Mouse (Mus musculus) frontal cortex, postnatal 14 days (tissue): ENCODE data around the gene Olfr432.
"Not testable (repeated sequence)": the region's sequence is repeated elsewhere in the genome, so short reads cannot be mapped to it uniquely, and the experiment has no call there.

Experiments used
- DNase-seq, 2 experiments: peaks; one replicate each; pipeline ENCODE4 v3.0.0; 2022; ENCODE audit warnings: low spot score in 2 of 2

Gene Olfr432

GRCm38 (mm10) chr1:174048893-174049292, at the start of gene Olfr432:
Olfr432 (plus strand) TSS chr1:174049205.
- DNase-seq, result no peak

GRCm38 (mm10) chr1:174004352-174005109, 44.5 kb upstream of the Olfr432 start:
- not testable (repeated sequence) for DNase-seq

- not testable (repeated sequence) for DNase-seq
Measured at GRCm38 (mm10) chr1:174007050-174007449, 42.0 kb upstream of the Olfr432 start.

GRCm38 (mm10) chr1:174031698-174032097, 17.3 kb upstream of the Olfr432 start, which contains the start of gene Ifi205:
Ifi205 (minus strand) TSS chr1:174031810.
- DNase-seq, result no peak

- DNase-seq, result no peak
Measured at GRCm38 (mm10) chr1:174035841-174036240, 13.2 kb upstream of the Olfr432 start.

- no peak for DNase-seq
Measured at GRCm38 (mm10) chr1:174038480-174038879, 10.5 kb upstream of the Olfr432 start.

GRCm38 (mm10) chr1:174040523-174041177, 8.4 kb upstream of the Olfr432 start, which contains the start of gene Olfr433:
Olfr433 (plus strand) TSS chr1:174040705.
- no peak for DNase-seq

GRCm38 (mm10) chr1:174042091-174042884, 6.7 kb upstream of the Olfr432 start:
- DNase-seq, result not testable (repeated sequence)

GRCm38 (mm10) chr1:174044431-174044830, 4.6 kb upstream of the Olfr432 start:
- DNase-seq, result no peak

GRCm38 (mm10) chr1:174048227-174048626, 778 bp upstream of the Olfr432 start:
- not testable (repeated sequence) for DNase-seq

GRCm38 (mm10) chr1:174049357-174049756, 352 bp downstream of the Olfr432 start:
- not testable (repeated sequence) for DNase-seq

GRCm38 (mm10) chr1:174050532-174050931, 1.5 kb downstream of the Olfr432 start:
- DNase-seq, result no peak

- DNase-seq, result no peak
Measured at GRCm38 (mm10) chr1:174051515-174051914, 2.5 kb downstream of the Olfr432 start.

- DNase-seq, result no peak
Measured at GRCm38 (mm10) chr1:174051931-174052536, 3.0 kb downstream of the Olfr432 start.

GRCm38 (mm10) chr1:174052981-174053380, 4.0 kb downstream of the Olfr432 start:
- DNase-seq, result no peak

- no peak for DNase-seq
Measured at GRCm38 (mm10) chr1:174055248-174055647, 6.2 kb downstream of the Olfr432 start.

- no peak for DNase-seq
Measured at GRCm38 (mm10) chr1:174066305-174066704, 17.3 kb downstream of the Olfr432 start, which contains the start of gene Olfr430. Olfr430 (plus strand) TSS chr1:174066605.

GRCm38 (mm10) chr1:174084031-174084430, 35.0 kb downstream of the Olfr432 start, which contains the start of gene Olfr429:
Olfr429 (plus strand) TSS chr1:174084331.
- no peak for DNase-seq

- no peak for DNase-seq
Measured at GRCm38 (mm10) chr1:174096591-174096990, 47.6 kb downstream of the Olfr432 start, which contains the start of gene Olfr427. Olfr427 (plus strand) TSS chr1:174096891.

- no peak for DNase-seq
Measured at GRCm38 (mm10) chr1:174103735-174104134, 54.7 kb downstream of the Olfr432 start.
